Mouse (Mus musculus): ENCODE results near the gene Ndufa8.

DNA sequence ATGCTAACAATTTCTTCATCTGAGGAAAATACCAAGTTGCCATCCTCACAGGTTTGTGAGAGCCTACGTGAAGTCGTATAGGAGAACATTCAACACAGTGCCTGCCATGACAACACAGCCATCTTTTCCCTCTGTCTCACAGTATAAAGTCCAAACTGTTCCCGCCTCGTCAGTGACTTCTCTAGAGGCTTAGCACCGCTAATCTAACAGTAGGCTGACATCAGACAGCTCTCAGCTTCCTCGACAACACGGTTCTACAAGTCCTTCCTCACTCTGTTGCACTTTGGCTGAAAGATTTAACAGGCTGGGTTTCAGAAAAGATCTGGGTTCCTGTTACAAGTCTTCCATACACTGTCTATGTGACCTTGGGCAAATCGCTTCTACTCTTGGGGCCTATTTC, 1.0 kb downstream of the Ndufa8 start:
- no peak for TF ChIP-seq CTCF (IDR thresholded peaks at IDR 0.05; ENCODE audit: extremely low read depth, insufficient read depth, low read length)
- no peak for TF ChIP-seq POLR2A (IDR thresholded peaks at IDR 0.05; ENCODE audit: extremely low read depth, insufficient read depth, low read length)

Data from cortical plate, adult 2 months (tissue).